Mouse (Mus musculus) macrophage (primary cell): ENCODE measurements around the gene Zfp511. TPM values are rescaled to one million over a fixed set of nuclear protein-coding genes. Genes with fewer than 3 reads are reported as not detected.
A peak's percentile ranks its signal among the peaks of the same experiment; 100 is the strongest.

ENCODE experiments used
- H3K27ac ChIP-seq: fragments of 350-480 bp; formaldehyde crosslinking; 2 replicates; pipeline ENCODE4 v1.9.0; 2021
- H3K36me3 ChIP-seq: fragments of 350-480 bp; formaldehyde crosslinking; 2 replicates; pipeline ENCODE4 v1.9.0; 2021; ENCODE audit errors: inconsistent target
- H3K4me3 ChIP-seq: fragments of 350-480 bp; formaldehyde crosslinking; 2 replicates; pipeline ENCODE4 v1.9.0; 2021; ENCODE audit errors: inconsistent target
- H3K79me2 ChIP-seq: fragments of 350-480 bp; formaldehyde crosslinking; 2 replicates; pipeline ENCODE4 v1.9.0; 2021; ENCODE audit errors: inconsistent target
- WGBS: methylation state at CpG from one replicate; pipeline ENCODE4 v1.1.7; 2026; ENCODE audit warnings: inconsistent platforms; ENCODE audit not compliant: missing documents; 5-methylcytosine and 5-hydroxymethylcytosine counted together
- polyA plus RNA-seq: library from polyadenylated mRNA; stranded (reverse); fragments of 250-400 nt; gene quantifications from 3 replicates; pipeline ENCODE4 v1.2.4, GENCODE M21; 2018; ENCODE audit warnings: inconsistent platforms
- total RNA-seq, 78 experiments: library from RNA; depleted of rRNA; stranded (reverse); fragments of 250-400 nt; gene quantifications; 1 replicate in 9 of 78; 2 replicates in 24 of 78; 3 replicates in 43 of 78; 4 replicates in 2 of 78; pipeline ENCODE4 v1.2.4; 2018; ENCODE audit warnings: inconsistent platforms in 56 of 78

Gene Zfp511
- total RNA-seq (2018; cell fraction: chromatin; rRNA removed): 10 to 100 TPM; 12.0 to 45.5 (median 27.2) TPM
- 10 to 100 TPM in 25 of 26 experiments, 1 to 10 TPM in 1; 9.9 to 19.4 (median 14.2) TPM for total RNA-seq (2018; cell fraction: cytosol; rRNA removed)
- total RNA-seq (2018; cell fraction: nucleus; rRNA removed): 10 to 100 TPM in 25 of 26 experiments, 1 to 10 TPM in 1; 7.9 to 49.5 (median 21.9) TPM
- polyA plus RNA-seq: 11.9 to 14.7 TPM (median 14.1 TPM) in 3 replicates

DNA sequence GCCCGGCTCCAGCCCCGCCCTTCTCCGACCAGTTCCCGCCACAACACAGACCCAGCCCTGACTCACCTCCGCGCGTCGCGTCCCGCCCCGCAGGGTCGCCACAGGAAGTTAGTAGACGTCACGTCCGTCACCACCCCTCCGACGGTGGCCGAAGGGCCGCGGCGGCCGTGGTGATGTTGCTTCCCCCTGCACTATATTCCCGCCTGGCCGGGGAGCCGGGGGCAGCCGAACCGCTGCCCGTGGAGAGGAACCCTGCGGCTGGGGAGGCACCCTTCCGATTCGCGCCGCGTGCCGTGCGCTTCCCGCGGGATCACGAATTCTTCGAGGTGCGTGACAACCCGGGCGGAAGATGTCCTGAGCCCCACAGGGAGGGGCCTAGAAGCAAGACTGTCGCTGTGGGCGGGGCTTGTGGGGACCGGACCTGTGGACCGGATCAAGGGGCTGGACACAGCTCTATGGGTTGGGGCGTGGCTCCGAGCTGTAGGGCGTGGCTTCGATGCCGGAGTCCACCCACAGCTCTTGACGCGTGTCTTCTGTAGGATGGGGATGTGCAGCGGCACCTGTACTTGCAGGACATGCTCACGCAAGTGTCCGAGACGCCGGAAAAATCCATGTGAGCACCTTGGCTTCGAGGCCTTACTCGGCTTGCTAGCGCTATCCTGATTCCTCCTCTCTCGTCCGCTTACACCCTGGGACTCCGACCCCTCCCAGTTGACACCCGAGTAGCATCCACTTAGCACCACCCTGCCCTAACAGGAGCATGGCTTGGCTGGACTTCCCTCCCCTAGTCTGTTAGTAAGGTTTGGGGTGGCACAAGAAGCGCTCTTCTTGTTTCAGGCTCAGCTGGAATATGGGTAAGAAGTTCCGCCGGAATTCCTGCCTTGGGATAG lies at the start of gene Zfp511, which contains the start of gene Tubgcp2:
Gene Zfp511, plus strand, starts transcription at position 111 of the 890 bp plus-strand sequence.
Gene Tubgcp2, minus strand, starts transcription at position 389 of the 890 bp plus-strand sequence.
- H3K4me3 ChIP-seq: peak within 1 kb of the TSS; percentile 88
- WGBS: 2% methylated on average over 69 of the region's 69 CpGs
- peaks cover 32% of the 10 kb centered on the region for H3K36me3 ChIP-seq
- peak within 1 kb of the TSS; percentile 61 for H3K27ac ChIP-seq
- peaks cover 29% of the 10 kb centered on the region for H3K79me2 ChIP-seq

DNA sequence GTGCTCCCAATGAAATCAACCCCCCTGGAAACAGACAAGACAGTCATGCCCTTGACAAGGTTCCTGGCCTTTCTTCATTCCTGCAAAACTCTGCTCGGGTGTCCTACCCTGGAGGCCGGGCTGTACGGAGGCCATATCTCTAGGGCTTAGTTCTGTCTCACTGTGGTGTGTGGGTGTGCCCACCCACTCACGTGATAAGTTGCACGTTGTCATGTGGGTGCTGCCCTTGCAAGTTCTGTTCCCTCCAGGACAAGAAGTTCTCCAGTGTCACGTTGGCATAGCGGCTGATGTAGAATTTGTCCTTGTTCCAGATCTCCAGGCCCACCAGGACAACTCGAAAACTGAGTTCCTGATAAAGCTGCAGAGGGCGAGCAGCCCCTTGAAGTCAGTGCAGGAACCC lies 47.9 kb upstream of the Zfp511 start:
- Histone ChIP-seq H3K27ac (peak overlapping the region; percentile 99), H3K79me2 (peaks cover 88% of the 10 kb centered on the region), H3K36me3 (peaks cover 59% of the 10 kb centered on the region), H3K4me3 (no peak overlapping the region)
- WGBS: 82% methylated on average over 9 of the region's 9 CpGs

DNA sequence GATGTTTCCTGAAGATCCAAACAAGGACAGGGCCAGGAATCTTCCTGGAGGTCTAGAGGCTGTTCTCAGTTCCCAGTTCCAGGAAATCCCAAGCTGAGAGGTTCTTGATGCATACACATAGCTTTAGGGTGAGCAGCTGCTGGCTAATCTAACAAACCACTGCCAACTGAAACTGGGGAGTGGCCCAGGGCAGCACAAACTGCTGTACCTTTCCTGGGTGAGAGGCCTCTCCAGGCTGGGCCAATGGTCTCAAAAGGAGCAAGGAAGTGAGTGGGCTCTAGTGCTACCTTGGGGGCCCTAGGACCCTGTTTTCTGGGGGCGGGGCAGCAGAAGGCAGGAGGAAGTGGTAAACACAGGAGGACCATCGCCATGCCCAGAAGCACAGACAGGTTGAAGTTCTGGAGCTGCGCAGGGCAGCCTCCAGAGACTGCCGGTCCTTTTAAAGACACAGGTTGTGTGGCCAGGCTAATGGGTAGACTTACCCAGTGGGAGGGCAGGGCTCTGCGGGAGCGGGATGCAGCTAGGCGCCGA lies 45.3 kb upstream of the Zfp511 start:
- peaks cover 77% of the 10 kb centered on the region for H3K79me2 ChIP-seq
- H3K36me3 ChIP-seq: peaks cover 41% of the 10 kb centered on the region
- peak overlapping the region; percentile 99 for H3K27ac ChIP-seq
- WGBS: 42% methylated on average over 5 of the region's 8 CpGs
- H3K4me3 ChIP-seq: peak overlapping the region; percentile 86

DNA sequence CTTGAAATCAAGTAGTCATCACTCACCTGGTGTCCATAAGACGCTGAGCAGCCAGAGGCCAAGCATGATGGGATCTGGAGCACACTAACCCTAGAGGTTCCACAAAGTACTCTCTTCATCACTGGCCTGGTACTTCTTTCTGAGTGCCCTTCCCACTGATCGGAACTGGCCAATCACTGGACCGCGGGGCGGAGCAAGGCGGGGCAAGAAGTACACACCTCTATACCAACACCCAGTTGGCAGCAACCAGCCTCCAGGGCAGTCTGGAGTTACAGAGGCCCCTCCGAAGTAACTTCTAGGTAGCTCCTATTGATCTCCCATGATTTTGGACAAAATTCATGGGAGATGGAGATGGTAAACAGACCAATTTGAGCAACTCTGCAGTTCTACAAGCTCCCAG lies 43.8 kb upstream of the Zfp511 start, which contains the start of gene Adam8:
Gene Adam8, minus strand, starts transcription at position 157 of the 400 bp plus-strand sequence.
- Histone ChIP-seq H3K36me3 (peaks cover 32% of the 10 kb centered on the region), H3K27ac (peak within 1 kb of the TSS; percentile 99), H3K4me3 (peak within 1 kb of the TSS; percentile 86), H3K79me2 (peaks cover 63% of the 10 kb centered on the region)
- 23% methylated on average over 7 of the region's 7 CpGs for WGBS

DNA sequence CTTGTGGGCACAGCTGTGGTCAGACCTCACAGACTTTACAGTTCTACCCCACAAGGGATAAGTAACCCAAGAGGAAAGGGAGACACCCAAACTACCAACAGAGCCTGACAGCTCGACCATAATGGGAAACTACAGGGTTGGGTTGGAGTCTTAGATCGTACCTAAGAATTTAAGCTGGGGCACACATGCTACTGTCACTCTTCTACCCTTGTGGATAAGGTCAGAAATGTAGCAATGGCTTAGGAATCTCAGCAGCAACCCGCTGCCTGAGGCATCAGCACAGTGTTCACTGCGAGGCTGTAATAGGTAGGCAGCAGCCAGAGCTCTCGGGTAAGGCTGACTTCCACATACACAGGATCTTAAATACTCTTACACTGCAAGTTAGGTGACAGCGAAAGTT lies 42.7 kb upstream of the Zfp511 start:
- Histone ChIP-seq H3K4me3 (no peak overlapping the region), H3K36me3 (peaks cover 32% of the 10 kb centered on the region; the same call in 1 of the 2 replicates), H3K27ac (peak overlapping the region; percentile 99), H3K79me2 (peaks cover 51% of the 10 kb centered on the region)
- 87% methylated on average over 6 of the region's 6 CpGs for WGBS

DNA sequence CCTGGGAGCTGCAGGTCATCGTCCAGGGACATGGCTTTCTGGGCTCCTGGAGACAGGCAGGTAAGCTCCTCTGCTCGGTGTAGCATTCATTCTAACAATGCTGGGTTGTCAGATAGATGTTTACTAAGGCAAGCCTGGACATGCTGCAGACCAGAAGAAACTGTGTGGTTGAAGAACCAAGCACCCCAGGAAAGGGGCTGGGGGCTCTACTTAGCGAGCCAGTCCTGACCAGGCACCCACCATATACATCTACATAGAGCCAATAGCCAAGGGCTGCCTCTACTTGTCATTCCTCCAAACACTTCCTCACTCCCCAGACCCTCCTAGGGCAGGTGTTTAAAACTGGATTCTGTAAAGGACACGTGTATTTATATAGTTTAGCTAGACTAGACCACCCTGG lies 42.0 kb upstream of the Zfp511 start:
- no peak overlapping the region for H3K27ac ChIP-seq
- H3K36me3 ChIP-seq: peaks cover 32% of the 10 kb centered on the region; the same call in 1 of the 2 replicates
- no peak overlapping the region for H3K4me3 ChIP-seq
- 80% methylated on average over 4 of the region's 4 CpGs for WGBS
- peaks cover 45% of the 10 kb centered on the region for H3K79me2 ChIP-seq

DNA sequence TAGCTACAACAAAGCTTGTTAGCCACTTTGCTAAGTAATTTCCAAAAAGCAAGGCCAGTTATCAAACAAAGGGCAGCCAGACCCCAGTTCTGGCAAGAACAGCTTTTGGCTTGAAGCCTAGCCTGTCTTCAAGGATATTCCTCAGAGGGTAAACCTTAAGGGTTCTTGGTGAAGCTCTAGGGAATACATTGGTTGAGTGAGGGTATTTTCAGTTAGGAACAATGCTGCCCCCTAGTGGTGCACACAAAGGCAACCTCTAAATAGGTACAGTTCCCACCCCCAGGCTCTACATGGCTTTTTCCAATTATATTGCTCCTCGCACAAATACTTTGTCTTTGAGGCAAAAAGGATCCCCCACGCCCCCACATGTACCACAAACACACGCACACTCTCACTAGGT lies 41.5 kb upstream of the Zfp511 start:
- peaks cover 35% of the 10 kb centered on the region; the same call in 1 of the 2 replicates for H3K36me3 ChIP-seq
- H3K27ac ChIP-seq: no peak overlapping the region
- H3K79me2 ChIP-seq: peaks cover 40% of the 10 kb centered on the region
- no peak overlapping the region for H3K4me3 ChIP-seq
- 26% methylated on average over 3 of the region's 3 CpGs for WGBS

DNA sequence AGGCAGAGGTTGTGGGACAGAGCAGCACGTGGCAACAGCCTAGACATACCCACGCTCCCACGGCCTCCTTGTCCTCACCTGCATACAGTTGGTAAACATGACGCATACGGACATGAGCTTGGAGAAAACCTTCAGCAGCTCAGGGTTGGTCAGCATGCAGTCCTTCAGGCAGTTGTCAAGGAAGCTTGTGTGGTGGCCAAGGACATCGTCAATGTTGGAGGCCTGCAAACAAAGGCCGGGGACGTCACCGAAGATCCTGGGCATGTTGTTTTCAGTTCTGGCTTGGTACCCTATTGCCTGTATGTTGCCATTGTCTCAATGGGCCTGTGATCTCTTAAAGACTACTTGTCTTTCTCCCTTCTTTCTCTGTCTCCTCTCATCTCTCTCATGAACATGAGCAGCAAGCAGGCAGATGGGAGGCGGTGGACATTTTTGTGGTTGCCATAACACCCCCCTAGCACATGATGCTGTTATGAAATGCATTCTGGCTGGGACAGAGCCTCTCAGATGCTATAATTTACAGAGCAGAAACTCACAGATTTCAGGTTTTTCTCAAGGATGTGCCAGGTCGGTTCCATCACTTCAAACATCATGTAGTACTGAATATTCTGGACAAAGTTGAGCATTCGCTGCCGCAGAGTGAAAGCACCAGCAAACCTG lies 37.4 kb upstream of the Zfp511 start:
- WGBS: 91% methylated on average over 13 of the region's 13 CpGs
- no peak overlapping the region for H3K27ac ChIP-seq
- H3K79me2 ChIP-seq: no peaks in the 10 kb centered on the region
- peaks cover 45% of the 10 kb centered on the region; the same call in 1 of the 2 replicates for H3K36me3 ChIP-seq
- H3K4me3 ChIP-seq: no peak overlapping the region

DNA sequence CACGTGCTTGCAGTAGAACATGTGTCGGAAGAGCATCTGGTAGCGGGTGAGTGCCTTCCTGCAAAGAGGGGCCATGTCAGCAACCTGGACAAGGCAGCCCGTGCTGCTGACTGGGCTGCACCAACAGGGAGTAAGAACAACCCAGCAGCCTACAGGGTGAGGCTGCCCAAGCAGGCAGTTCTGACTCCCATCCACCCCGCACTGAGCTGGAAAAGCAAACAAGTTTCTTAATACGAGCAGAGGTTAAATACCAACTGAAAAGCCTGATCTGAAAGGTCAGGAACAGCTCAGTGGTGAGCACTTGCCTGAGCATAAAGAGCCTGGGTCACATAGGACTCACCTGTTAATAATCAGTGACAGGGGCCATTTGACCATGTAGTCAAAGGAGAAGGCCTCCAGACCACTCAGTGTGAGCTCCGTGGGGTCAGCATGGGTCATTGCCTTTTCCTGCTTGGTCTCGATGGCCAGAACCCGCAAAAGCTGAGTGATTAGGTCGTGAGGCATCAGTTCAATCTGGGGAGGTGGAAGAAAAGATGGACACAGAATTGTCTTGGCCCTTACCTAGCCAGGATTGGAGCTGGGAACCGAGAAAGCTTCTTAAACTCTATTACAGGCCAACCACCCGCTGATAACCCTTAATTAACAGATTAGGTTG lies 35.0 kb upstream of the Zfp511 start:
- 92% methylated on average over 12 of the region's 12 CpGs for WGBS
- peaks cover 69% of the 10 kb centered on the region for H3K36me3 ChIP-seq

DNA sequence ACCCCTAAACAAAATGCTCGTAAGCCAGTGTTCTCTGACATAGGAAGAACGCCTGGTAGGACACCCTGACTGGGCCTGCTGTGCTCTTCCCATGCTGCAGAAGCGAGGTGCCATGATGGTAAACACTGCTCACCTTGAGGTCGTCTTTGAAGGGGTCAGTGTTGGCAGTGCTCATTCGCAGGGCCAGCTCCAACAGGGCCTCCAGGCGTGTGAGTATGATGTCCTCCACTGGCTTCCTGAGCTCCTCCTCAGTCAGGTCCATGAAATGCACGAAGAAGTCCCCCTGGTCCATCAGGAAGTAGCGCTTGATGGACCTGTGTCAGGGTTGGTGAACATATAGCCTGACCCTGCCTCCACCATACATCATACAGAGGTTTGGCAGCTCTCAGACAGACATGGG lies 31.5 kb upstream of the Zfp511 start:
- peaks cover 42% of the 10 kb centered on the region for H3K36me3 ChIP-seq
- 92% methylated on average over 8 of the region's 8 CpGs for WGBS
- no peak overlapping the region for H3K27ac ChIP-seq

More for the DNA sequence above, 35.0 kb upstream of the Zfp511 start:
- H3K79me2 ChIP-seq: no peaks in the 10 kb centered on the region
- no peak overlapping the region for H3K27ac ChIP-seq
- H3K4me3 ChIP-seq: no peak overlapping the region

DNA sequence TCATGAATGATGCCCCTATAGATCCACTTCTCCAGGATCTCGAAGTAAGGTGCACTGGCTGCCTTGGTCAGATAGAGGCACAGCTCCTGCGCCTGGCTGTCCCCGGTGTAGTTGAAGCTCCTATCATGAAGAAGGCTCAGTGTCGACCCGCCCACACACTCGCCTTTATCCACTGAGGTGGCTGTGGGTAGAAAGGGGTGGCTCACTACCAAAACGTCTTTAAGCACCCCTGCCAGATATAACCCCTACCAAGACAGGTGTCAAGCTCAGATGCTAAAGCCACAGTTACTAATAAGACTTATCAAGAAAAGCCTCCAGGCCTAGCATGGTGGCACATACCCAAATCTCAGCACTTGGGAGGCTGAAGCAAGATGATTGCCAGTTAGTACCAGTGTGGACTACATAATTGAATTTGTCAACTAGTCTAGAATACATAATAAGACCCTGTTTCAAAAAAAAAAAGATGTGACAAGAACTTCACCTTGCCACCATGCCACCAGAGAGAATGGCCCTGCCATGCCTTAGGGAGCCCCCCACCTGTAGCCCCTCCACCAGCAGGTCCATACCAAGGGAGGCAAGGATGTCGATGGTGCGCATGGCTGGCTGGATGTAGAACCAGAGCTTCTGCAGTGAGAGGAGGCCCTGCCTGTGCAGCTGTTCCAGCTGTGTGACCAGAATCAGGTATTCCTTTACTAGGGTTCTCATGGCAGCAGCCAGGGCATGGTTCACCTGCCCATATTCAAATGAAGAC lies 29.2 kb upstream of the Zfp511 start:
- H3K36me3 ChIP-seq: peaks cover 27% of the 10 kb centered on the region
- 96% methylated on average over 9 of the region's 9 CpGs for whole genome bisulfite sequencing

More for the DNA sequence above, 31.5 kb upstream of the Zfp511 start:
- Histone ChIP-seq H3K79me2 (no peaks in the 10 kb centered on the region), H3K4me3 (no peak overlapping the region)

DNA sequence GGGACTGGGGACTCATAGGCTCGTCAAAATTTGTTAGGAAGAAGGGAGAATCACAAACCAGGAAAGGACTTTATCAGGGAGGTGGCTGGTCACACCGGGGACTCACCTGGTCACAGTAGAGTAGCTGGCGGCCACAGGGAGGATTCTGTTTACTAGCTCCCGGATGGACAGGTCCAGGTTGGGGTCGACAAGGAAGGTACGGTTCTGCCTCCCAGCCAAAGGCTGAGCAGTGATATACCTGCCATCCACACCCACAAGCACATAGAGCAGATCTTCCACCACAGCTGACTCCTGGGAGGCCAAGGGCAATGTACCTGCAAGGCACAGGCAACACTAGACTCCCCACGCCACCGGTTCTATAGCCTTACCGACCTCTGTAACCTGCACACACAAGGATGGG lies 28.4 kb upstream of the Zfp511 start:
- Histone ChIP-seq H3K27ac (no peak overlapping the region), H3K4me3 (no peak overlapping the region), H3K36me3 (peaks cover 27% of the 10 kb centered on the region), H3K79me2 (no peaks in the 10 kb centered on the region)
- 90% methylated on average over 9 of the region's 9 CpGs for WGBS

More for the DNA sequence above, 29.2 kb upstream of the Zfp511 start:
- Histone ChIP-seq H3K79me2 (no peaks in the 10 kb centered on the region), H3K27ac (no peak overlapping the region), H3K4me3 (no peak overlapping the region)

DNA sequence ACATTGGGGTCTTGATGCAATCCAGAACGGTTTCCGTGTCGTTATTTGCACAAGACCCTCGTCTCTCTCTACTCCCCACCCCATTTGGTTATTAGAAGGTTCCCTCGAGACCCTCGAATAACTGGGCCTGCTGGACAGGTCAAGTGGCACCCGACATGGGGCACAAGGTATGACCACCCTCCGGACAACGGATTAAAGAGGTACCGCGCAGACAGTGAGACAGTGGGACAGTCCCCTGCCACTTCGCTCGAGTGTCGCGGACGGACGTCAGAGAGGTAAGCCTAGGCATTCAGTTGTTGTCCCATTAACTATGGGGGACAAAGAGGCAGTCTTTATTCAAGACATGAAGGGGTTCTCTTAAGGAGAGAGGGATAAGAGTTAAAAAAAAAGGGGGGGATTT lies 24.9 kb upstream of the Zfp511 start:
- Histone ChIP-seq H3K36me3 (peaks cover under 1% of the 10 kb centered on the region; the same call in 1 of the 2 replicates), H3K79me2 (no peaks in the 10 kb centered on the region), H3K27ac (no peak overlapping the region), H3K4me3 (no peak overlapping the region)
- 94% methylated on average over 15 of the region's 17 CpGs for WGBS
